Comparison of ENCODE assay signal across 8 mouse cellular contexts in the genomic region with DNA sequence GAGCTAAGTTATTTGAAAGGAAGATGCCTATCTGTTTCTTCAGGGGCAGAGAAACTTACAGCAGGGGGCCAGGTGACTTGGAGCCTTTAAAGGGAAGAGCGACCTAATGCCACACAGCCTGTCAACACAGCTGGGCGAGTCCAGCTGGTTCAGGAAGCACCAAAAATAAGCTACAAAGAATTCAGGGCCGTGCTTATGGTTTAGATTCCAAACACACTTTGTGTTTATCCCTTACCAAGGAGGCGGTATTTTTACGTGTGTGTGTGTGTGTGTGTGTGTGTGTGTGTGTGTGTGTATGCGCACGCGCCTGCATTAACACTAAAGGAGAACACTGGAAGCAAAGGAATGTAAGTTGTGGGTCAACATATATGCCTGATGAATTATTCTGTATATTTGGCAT. TPM values are rescaled to one million over a fixed set of nuclear protein-coding genes. Genes with fewer than 3 reads are reported as not detected.
A peak's percentile ranks its signal among the peaks of the same experiment; 100 is the strongest.
DNase-seq lines count a peak whose midpoint lies in the region; ATAC-seq and TF ChIP-seq lines count a peak whose summit lies in the region.

No protein-coding gene starts in this region.

- no peak for TF ChIP-seq POLR2A in brain, embryonic 14.5 days (IDR thresholded peaks at IDR 0.05; ENCODE audit: borderline replicate concordance, extremely low read depth, insufficient read depth, insufficient read length, poor library complexity, severe bottlenecking)

- no peaks in the 10 kb centered on the region for H3K9me3 ChIP-seq in heart, postnatal 0 days (replicated peaks; ENCODE audit: control insufficient read depth, low read length)
- no peaks in the 10 kb centered on the region for H3K9me3 ChIP-seq in limb, embryonic 11.5 days (ENCODE audit: control insufficient read depth, low read length)
- no peaks in the 10 kb centered on the region for H3K9me3 ChIP-seq in midbrain, embryonic 13.5 days

- H3K4me3 ChIP-seq in heart, postnatal 0 days (ENCODE audit: low read depth, low read length) = peak overlapping the region; percentile 65
- peak overlapping the region; percentile 67 for H3K4me3 ChIP-seq in limb, embryonic 11.5 days (ENCODE audit: low read depth, low read length)
- H3K4me3 ChIP-seq in midbrain, embryonic 13.5 days (replicated peaks) = peak overlapping the region; percentile 62

- peak overlapping the region; percentile 96 for H3K27ac ChIP-seq in heart, postnatal 0 days (ENCODE audit: low read depth)
- no peak overlapping the region for H3K27ac ChIP-seq in limb, embryonic 11.5 days (replicated peaks; ENCODE audit: low read depth, low read length)
- peak overlapping the region; percentile 75 for H3K27ac ChIP-seq in midbrain, embryonic 13.5 days

- H3K36me3 ChIP-seq in heart, postnatal 0 days (replicated peaks; ENCODE audit: control insufficient read depth, insufficient read depth, low read length) = no peaks in the 10 kb centered on the region
- H3K36me3 ChIP-seq in limb, embryonic 11.5 days (ENCODE audit: control insufficient read depth, insufficient read depth, low read length) = no peaks in the 10 kb centered on the region
- 0 out of 2 replicates have a peak, but pooled peaks cover 3% of the 10 kb centered on the region for H3K36me3 ChIP-seq in midbrain, embryonic 13.5 days

- peaks cover 27% of the 10 kb centered on the region for H3K4me1 ChIP-seq in heart, postnatal 0 days (ENCODE audit: control insufficient read depth, insufficient read depth)
- H3K4me1 ChIP-seq in limb, embryonic 11.5 days (ENCODE audit: control insufficient read depth, insufficient read depth, low read length) = peaks cover 8% of the 10 kb centered on the region
- H3K4me1 ChIP-seq in midbrain, embryonic 13.5 days (replicated peaks) = peaks cover 40% of the 10 kb centered on the region

- peak overlapping the region; percentile 86 for H3K9ac ChIP-seq in heart, postnatal 0 days (replicated peaks; ENCODE audit: low read depth, low read length)
- peak overlapping the region; percentile 38; the same call in 1 of the 2 replicates for H3K9ac ChIP-seq in limb, embryonic 11.5 days (ENCODE audit: low read length)
- H3K9ac ChIP-seq in midbrain, embryonic 13.5 days (replicated peaks) = peak overlapping the region; percentile 78

- DNase-seq in right cerebral cortex, postnatal 25 days = peak; percentile 9
- DNase-seq in right cerebral cortex, postnatal 36 days (ENCODE audit: low spot score in 2 of 2) = no peak
- DNase-seq in brain, embryonic 14.5 days (ENCODE audit: low read depth) = peak; percentile 55
- DNase-seq in heart, postnatal 0 days (ENCODE audit: low spot score) = peak; percentile 66
- peak; percentile 29 for DNase-seq in limb, embryonic 11.5 days (ENCODE audit: low spot score)
- no peak for DNase-seq in frontal cortex, postnatal 14 days (ENCODE audit: low spot score in 2 of 2)
- DNase-seq in adrenal gland, postnatal 4 days (ENCODE audit: low spot score in 2 of 2) = no peak

- no peak for TF ChIP-seq CTCF in brain, embryonic 14.5 days (IDR thresholded peaks at IDR 0.05; ENCODE audit: borderline replicate concordance, extremely low read depth, insufficient read depth, insufficient read length)
- no peak for TF ChIP-seq CTCF in heart, postnatal 0 days (IDR thresholded peaks at IDR 0.05; ENCODE audit: low read depth)

- no peaks in the 10 kb centered on the region for H3K27me3 ChIP-seq in heart, postnatal 0 days (ENCODE audit: control insufficient read depth, insufficient read depth, low read length)
- no peaks in the 10 kb centered on the region for H3K27me3 ChIP-seq in limb, embryonic 11.5 days (ENCODE audit: control insufficient read depth, insufficient read depth, low read length)
- H3K27me3 ChIP-seq in midbrain, embryonic 13.5 days = no peaks in the 10 kb centered on the region

- peak overlapping the region; percentile 85 for H3K4me2 ChIP-seq in heart, postnatal 0 days (ENCODE audit: low read depth, low read length)
- H3K4me2 ChIP-seq in limb, embryonic 11.5 days (ENCODE audit: low read depth, severe bottlenecking) = peak overlapping the region; percentile 62
- H3K4me2 ChIP-seq in midbrain, embryonic 13.5 days (replicated peaks) = peak overlapping the region; percentile 85

- ATAC-seq in heart, postnatal 0 days (ENCODE audit: insufficient read depth, low read depth) = no peak
- no peak for ATAC-seq in limb, embryonic 11.5 days (ENCODE audit: insufficient number of reproducible peaks, low FRiP score, low TSS enrichment, low read depth)
- ATAC-seq in midbrain, embryonic 13.5 days = no peak

- TF ChIP-seq EP300 in heart, postnatal 0 days (IDR thresholded peaks at IDR 0.05; ENCODE audit: low read depth) = no peak

- 6% methylated on average over 8 of the region's 8 CpGs for WGBS in heart, postnatal 0 days
- 34% methylated on average over 8 of the region's 8 CpGs for WGBS in limb, embryonic 11.5 days
- WGBS in midbrain, embryonic 13.5 days = 39% methylated on average over 8 of the region's 8 CpGs

RNA-seq across cellular contexts. Expression of gene Mindy1, which starts 0.4 kb away (rescaled TPM):
- polyA plus RNA-seq in brain, embryonic 14.5 days (2012; rRNA removed) = 48.7 and 53.3 TPM in 2 replicates
- total RNA-seq in heart, postnatal 0 days (2014; rRNA removed; ENCODE audit: low replicate concordance) = 28.0 and 64.4 TPM in 2 replicates
- polyA plus RNA-seq in heart, postnatal 0 days (2015; fragmentation: Nextera tagmentation; extraction: Ambion mirVana) = 27.8 and 28.4 TPM in 2 replicates
- polyA plus RNA-seq in limb, embryonic 11.5 days (2014; fragmentation: Nextera tagmentation; extraction: Ambion mirVana) = 34.9 and 35.4 TPM in 2 replicates
- 47.5 and 50.5 TPM in 2 replicates for polyA plus RNA-seq in midbrain, embryonic 13.5 days (2015; fragmentation: Nextera tagmentation; extraction: Ambion mirVana)
- total RNA-seq in adrenal gland, postnatal 4 days (2021) = 100 to 1,000 TPM; 127 to 130 TPM

RNA-seq across cellular contexts. Expression of gene Prune1, which starts 1.1 kb away (rescaled TPM):
- polyA plus RNA-seq in brain, embryonic 14.5 days (2012; rRNA removed) = 64.6 and 72.9 TPM in 2 replicates
- 28.6 and 35.6 TPM in 2 replicates for total RNA-seq in heart, postnatal 0 days (2014; rRNA removed; ENCODE audit: low replicate concordance)
- 22.5 and 23.0 TPM in 2 replicates for polyA plus RNA-seq in heart, postnatal 0 days (2015; fragmentation: Nextera tagmentation; extraction: Ambion mirVana)
- polyA plus RNA-seq in limb, embryonic 11.5 days (2014; fragmentation: Nextera tagmentation; extraction: Ambion mirVana) = 26.8 and 27.6 TPM in 2 replicates
- polyA plus RNA-seq in midbrain, embryonic 13.5 days (2015; fragmentation: Nextera tagmentation; extraction: Ambion mirVana) = 46.4 and 50.1 TPM in 2 replicates
- 10 to 100 TPM; 31.6 to 32.7 TPM for total RNA-seq in adrenal gland, postnatal 4 days (2021)

RNA-seq across cellular contexts. Expression of gene Anxa9, which starts 26.2 kb away (rescaled TPM):
- 1.4 and 1.6 TPM in 2 replicates for polyA plus RNA-seq in brain, embryonic 14.5 days (2012; rRNA removed)
- total RNA-seq in heart, postnatal 0 days (2014; rRNA removed; ENCODE audit: low replicate concordance) = 0.11 and 0.15 TPM in 2 replicates
- polyA plus RNA-seq in heart, postnatal 0 days (2015; fragmentation: Nextera tagmentation; extraction: Ambion mirVana) = 0.49 and 0.67 TPM in 2 replicates
- 1.6 and 1.8 TPM in 2 replicates for polyA plus RNA-seq in limb, embryonic 11.5 days (2014; fragmentation: Nextera tagmentation; extraction: Ambion mirVana)
- 0.58 and 0.63 TPM in 2 replicates for polyA plus RNA-seq in midbrain, embryonic 13.5 days (2015; fragmentation: Nextera tagmentation; extraction: Ambion mirVana)
- total RNA-seq in adrenal gland, postnatal 4 days (2021) = 1 to 10 TPM; 1.1 to 1.3 TPM

RNA-seq across cellular contexts. Expression of gene Bnipl, which starts 29.8 kb away (rescaled TPM):
- 0.53 and 0.64 TPM in 2 replicates for polyA plus RNA-seq in brain, embryonic 14.5 days (2012; rRNA removed)
- 3.9 TPM in 1 of 2 replicates, not detected in the other for total RNA-seq in heart, postnatal 0 days (2014; rRNA removed; ENCODE audit: low replicate concordance)
- polyA plus RNA-seq in heart, postnatal 0 days (2015; fragmentation: Nextera tagmentation; extraction: Ambion mirVana) = not detected in 2 replicates
- polyA plus RNA-seq in limb, embryonic 11.5 days (2014; fragmentation: Nextera tagmentation; extraction: Ambion mirVana) = 1.1 and 1.6 TPM in 2 replicates
- 0.17 TPM in 1 of 2 replicates, not detected in the other for polyA plus RNA-seq in midbrain, embryonic 13.5 days (2015; fragmentation: Nextera tagmentation; extraction: Ambion mirVana)
- total RNA-seq in adrenal gland, postnatal 4 days (2021) = under 1 TPM in 1 of 2 experiments, not detected in 1; 0.90 TPM

RNA-seq across cellular contexts. Expression of gene Cers2, which starts 33.8 kb away (rescaled TPM):
- 89.6 and 100 TPM in 2 replicates for polyA plus RNA-seq in brain, embryonic 14.5 days (2012; rRNA removed)
- 108 and 126 TPM in 2 replicates for total RNA-seq in heart, postnatal 0 days (2014; rRNA removed; ENCODE audit: low replicate concordance)
- polyA plus RNA-seq in heart, postnatal 0 days (2015; fragmentation: Nextera tagmentation; extraction: Ambion mirVana) = 88.4 and 89.4 TPM in 2 replicates
- 132 and 138 TPM in 2 replicates for polyA plus RNA-seq in limb, embryonic 11.5 days (2014; fragmentation: Nextera tagmentation; extraction: Ambion mirVana)
- 91.3 and 93.8 TPM in 2 replicates for polyA plus RNA-seq in midbrain, embryonic 13.5 days (2015; fragmentation: Nextera tagmentation; extraction: Ambion mirVana)
- total RNA-seq in adrenal gland, postnatal 4 days (2021) = 100 to 1,000 TPM; 145 to 147 TPM

Comparison
In these comparisons a context has a peak if more than half of its experiments do, and no peak if none do; other contexts are left out.
1. DNase-seq: peak in right cerebral cortex, postnatal 25 days (single experiment), brain, embryonic 14.5 days (single experiment), heart, postnatal 0 days (single experiment) and limb, embryonic 11.5 days (single experiment); none in right cerebral cortex, postnatal 36 days (0 of 2), frontal cortex, postnatal 14 days (0 of 2) and adrenal gland, postnatal 4 days (0 of 2).
2. Peak in every context shown above with its lines, with median percentiles within 50 percentile points of each other: H3K4me2 ChIP-seq, H3K4me3 ChIP-seq and H3K9ac ChIP-seq.